Mouse (Mus musculus) MEL (cell line): ENCODE data around the gene H2al2a. TPM values are rescaled to one million over a fixed set of nuclear protein-coding genes. Genes with fewer than 3 reads are reported as not detected.

ENCODE experiments used
- DNase-seq: peaks from one replicate; pipeline ENCODE4 v3.0.0; 2011; ENCODE audit warnings: low read depth, low spot score
- H3K27ac ChIP-seq: 2 replicates; pipeline ENCODE4 v1.5.1; 2012; ENCODE audit warnings: low read depth, mild to moderate bottlenecking, control low read depth, low read length, moderate library complexity; ENCODE audit not compliant: control insufficient read depth
- H3K27me3 ChIP-seq, 2 experiments: fragments of 150-350 bp in 1 of 2; sonication (generic) in 1 of 2; 2 replicates each; pipeline ENCODE4 v1.6.1; 2012; ENCODE audit warnings: low read length in 2 of 2, mild to moderate bottlenecking in 2 of 2, improper control_type of control experiment in 1 of 2, moderate library complexity in 1 of 2; ENCODE audit not compliant: insufficient read depth in 2 of 2, control insufficient read depth in 1 of 2
- H3K36me3 ChIP-seq, 2 experiments: 2 replicates each; pipeline ENCODE4 v1.6.1; 2012 to 2014; ENCODE audit warnings: low read length in 2 of 2, improper control_type of control experiment in 1 of 2, inconsistent platforms in 1 of 2, mild to moderate bottlenecking in 1 of 2; ENCODE audit not compliant: insufficient read depth in 2 of 2, control insufficient read depth in 1 of 2
- H3K4me1 ChIP-seq, 2 experiments: fragments of 150-350 bp in 1 of 2; sonication (generic) in 1 of 2; 2 replicates each; pipeline ENCODE4 v1.6.1; 2012; ENCODE audit warnings: low read length in 2 of 2, improper control_type of control experiment in 1 of 2, mild to moderate bottlenecking in 1 of 2; ENCODE audit not compliant: insufficient read depth in 2 of 2, control insufficient read depth in 1 of 2
- H3K4me3 ChIP-seq, 2 experiments: fragments of 150-350 bp in 1 of 2; sonication (generic) in 1 of 2; 2 replicates each; pipeline ENCODE4 v1.5.1; 2012; ENCODE audit warnings: low read depth in 2 of 2, low read length in 2 of 2, mild to moderate bottlenecking in 2 of 2, moderate library complexity in 2 of 2, control low read depth in 1 of 2, improper control_type of control experiment in 1 of 2; ENCODE audit not compliant: control insufficient read depth in 1 of 2, insufficient read depth in 1 of 2
- H3K79me2 ChIP-seq: 2 replicates; pipeline ENCODE4 v1.6.1; 2012; ENCODE audit warnings: mild to moderate bottlenecking, low read length, moderate library complexity; ENCODE audit not compliant: control insufficient read depth, poor library complexity, insufficient read depth
- H3K9ac ChIP-seq: 2 replicates; pipeline ENCODE4 v1.6.1; 2012; ENCODE audit warnings: low read depth, mild to moderate bottlenecking, control low read depth, low read length, moderate library complexity; ENCODE audit not compliant: control insufficient read depth, poor library complexity, severe bottlenecking
- H3K9me3 ChIP-seq: fragments of 150-350 bp; sonication (generic); replicated peaks from 2 replicates; pipeline ENCODE4 v1.6.1; 2012; ENCODE audit warnings: mild to moderate bottlenecking, low read length, improper control_type of control experiment, moderate library complexity; ENCODE audit not compliant: insufficient read depth
- CHD2 ChIP-seq: IDR thresholded peaks from 2 replicates; pipeline ENCODE4 v1.6.1; 2011; ENCODE audit warnings: low read length, improper control_type of control experiment
- ETS1 ChIP-seq: IDR thresholded peaks from 2 replicates; pipeline ENCODE4 v1.6.1; 2012; ENCODE audit warnings: low read depth, mild to moderate bottlenecking, inconsistent platforms, low read length, improper control_type of control experiment, moderate library complexity
- GABPA ChIP-seq: IDR thresholded peaks from 2 replicates; pipeline ENCODE4 v1.6.1; 2012; ENCODE audit warnings: low read depth, mild to moderate bottlenecking, inconsistent platforms, low read length, improper control_type of control experiment, moderate library complexity
- JUND ChIP-seq: IDR thresholded peaks from 2 replicates; pipeline ENCODE4 v1.6.1; 2011; ENCODE audit warnings: low read depth, mild to moderate bottlenecking, improper control_type of control experiment, low read length
- KAT2A ChIP-seq: conservative IDR thresholded peaks from 2 replicates; pipeline ENCODE4 v1.6.1; 2012; ENCODE audit warnings: low read depth, low read length, improper control_type of control experiment, inconsistent platforms
- MAFK ChIP-seq: IDR thresholded peaks from 2 replicates; pipeline ENCODE4 v1.6.1; 2011; ENCODE audit warnings: low read depth, mild to moderate bottlenecking, low read length, improper control_type of control experiment, borderline replicate concordance
- MAX ChIP-seq: IDR thresholded peaks from 2 replicates; pipeline ENCODE4 v1.6.1; 2011; ENCODE audit warnings: low read length, improper control_type of control experiment
- MAZ ChIP-seq: IDR thresholded peaks from 2 replicates; pipeline ENCODE4 v1.6.1; 2012; ENCODE audit warnings: low read depth, mild to moderate bottlenecking, inconsistent platforms, low read length, improper control_type of control experiment
- MEF2A ChIP-seq: IDR thresholded peaks from 2 replicates; pipeline ENCODE4 v1.6.1; 2014; ENCODE audit warnings: low read depth, mild to moderate bottlenecking, inconsistent platforms, low read length, improper control_type of control experiment; ENCODE audit not compliant: poor library complexity, insufficient replicate concordance, severe bottlenecking; ENCODE audit errors: extremely low read depth
- MXI1 ChIP-seq: IDR thresholded peaks from 2 replicates; pipeline ENCODE4 v1.6.1; 2011; ENCODE audit warnings: mild to moderate bottlenecking, low read depth, low read length, improper control_type of control experiment
- MYB ChIP-seq: IDR thresholded peaks from 2 replicates; pipeline ENCODE4 v1.6.1; 2011; ENCODE audit warnings: mild to moderate bottlenecking, low read depth, low read length, improper control_type of control experiment
- NRF1 ChIP-seq: IDR thresholded peaks from 2 replicates; pipeline ENCODE4 v1.6.1; 2014; ENCODE audit warnings: low read depth, mild to moderate bottlenecking, inconsistent platforms, low read length, improper control_type of control experiment, moderate library complexity; ENCODE audit not compliant: poor library complexity, insufficient read depth, severe bottlenecking
- POLR2A ChIP-seq, 2 experiments: IDR thresholded peaks; 2 replicates each; pipeline ENCODE4 v1.6.1; 2011 to 2012; ENCODE audit warnings: low read length in 2 of 2, mild to moderate bottlenecking in 2 of 2, control low read depth in 1 of 2, improper control_type of control experiment in 1 of 2, low read depth in 1 of 2, moderate library complexity in 1 of 2; ENCODE audit not compliant: control insufficient read depth in 1 of 2, insufficient read depth in 1 of 2, poor library complexity in 1 of 2
- POLR2AphosphoS2 ChIP-seq: IDR thresholded peaks from 2 replicates; pipeline ENCODE4 v1.6.1; 2011; ENCODE audit warnings: low read length, improper control_type of control experiment
- RAD21 ChIP-seq: IDR thresholded peaks from 2 replicates; pipeline ENCODE4 v1.6.1; 2011; ENCODE audit warnings: mild to moderate bottlenecking, low read depth, low read length, improper control_type of control experiment
- RCOR1 ChIP-seq: IDR thresholded peaks from 2 replicates; pipeline ENCODE4 v1.6.1; 2012; ENCODE audit warnings: low read depth, mild to moderate bottlenecking, inconsistent platforms, low read length, improper control_type of control experiment
- SIN3A ChIP-seq: IDR thresholded peaks from 2 replicates; pipeline ENCODE4 v1.6.1; 2012; ENCODE audit warnings: low read length, improper control_type of control experiment, inconsistent platforms
- SMC3 ChIP-seq: IDR thresholded peaks from 2 replicates; pipeline ENCODE4 v1.6.1; 2011; ENCODE audit warnings: low read depth, low read length, improper control_type of control experiment
- UBTF ChIP-seq: IDR thresholded peaks from 2 replicates; pipeline ENCODE4 v1.6.1; 2012; ENCODE audit warnings: low read depth, mild to moderate bottlenecking, inconsistent platforms, low read length, improper control_type of control experiment, moderate library complexity, borderline replicate concordance; ENCODE audit not compliant: insufficient read depth
- ZMIZ1 ChIP-seq: IDR thresholded peaks from 2 replicates; pipeline ENCODE4 v1.6.1; 2012; ENCODE audit warnings: low read depth, mild to moderate bottlenecking, inconsistent platforms, low read length, improper control_type of control experiment, moderate library complexity
- ZNF384 ChIP-seq: IDR thresholded peaks from 2 replicates; pipeline ENCODE4 v1.6.1; 2012; ENCODE audit warnings: low read depth, mild to moderate bottlenecking, inconsistent platforms, low read length, improper control_type of control experiment
- polyA plus RNA-seq, 2 experiments: library from polyadenylated mRNA; stranded (reverse) in 1 of 2; unstranded in 1 of 2; fragments of >175 nt in 1 of 2; fragments of >200 nt in 1 of 2; gene quantifications; 2 replicates each; pipeline versions ENCODE4 v1.2.1 to v1.2.4; 2012; ENCODE audit warnings: low replicate concordance in 2 of 2, low read depth in 1 of 2; ENCODE audit not compliant: insufficient read length in 2 of 2, insufficient read depth in 1 of 2, missing spikeins in 1 of 2
- total RNA-seq: library from RNA; depleted of rRNA; stranded (reverse); fragments of 300-350 nt; gene quantifications from 2 replicates; pipeline ENCODE4 v1.2.3, GENCODE M21; 2012

The H2al2a gene
- total and polyA plus RNA-seq, 3 experiments: not detected

GRCm38 (mm10) chr2:17973246-17973645, 23.5 kb downstream of the H2al2a start:
- H3K79me2 ChIP-seq: no peaks in the 10 kb centered on the region
- H3K27ac ChIP-seq: no peak overlapping the region
- no peak overlapping the region for H3K4me3 ChIP-seq
- no peaks in the 10 kb centered on the region for H3K9me3 ChIP-seq
- no peak overlapping the region for H3K9ac ChIP-seq
- H3K27me3 ChIP-seq: no peaks in the 10 kb centered on the region; a peak in 2 of 4 replicates
- no peaks in the 10 kb centered on the region for H3K4me1 ChIP-seq
- DNase-seq: no peak
- no peaks in the 10 kb centered on the region for H3K36me3 ChIP-seq
- no peak for TF ChIP-seq ETS1
- no peak for TF ChIP-seq KAT2A
- TF ChIP-seq SMC3: no peak
- TF ChIP-seq MEF2A: no peak
- TF ChIP-seq MXI1: no peak
- TF ChIP-seq POLR2A (IDR thresholded peaks at IDR 0.05; ENCODE audit: control insufficient read depth in 1 of 2, insufficient read depth in 1 of 2, low read depth in 1 of 2, low read length in 2 of 2, poor library complexity in 1 of 2): no peak

GRCm38 (mm10) chr2:17972843-17973242, 23.9 kb downstream of the H2al2a start:
- H3K36me3 ChIP-seq: no peaks in the 10 kb centered on the region
- H3K9ac ChIP-seq: no peak overlapping the region
- H3K4me1 ChIP-seq: no peaks in the 10 kb centered on the region
- H3K9me3 ChIP-seq: no peaks in the 10 kb centered on the region
- no peak overlapping the region for H3K4me3 ChIP-seq
- no peak for DNase-seq
- TF ChIP-seq NRF1 (no peak), JUND (no peak), ZNF384 (no peak), MEF2A (no peak), MXI1 (no peak), GABPA (no peak), RCOR1 (no peak), POLR2AphosphoS2 (no peak), RAD21 (no peak), UBTF (no peak), ZMIZ1 (no peak), MAFK (no peak), MYB (no peak), KAT2A (no peak), MAX (no peak), MAZ (no peak), CHD2 (no peak), SIN3A (no peak)
- no peaks in the 10 kb centered on the region for H3K79me2 ChIP-seq
- no peaks in the 10 kb centered on the region; a peak in 2 of 4 replicates for H3K27me3 ChIP-seq
- no peak overlapping the region for H3K27ac ChIP-seq
